Mouse (Mus musculus): ENCODE results near the gene Spc24.

Spc24 gene

DNA sequence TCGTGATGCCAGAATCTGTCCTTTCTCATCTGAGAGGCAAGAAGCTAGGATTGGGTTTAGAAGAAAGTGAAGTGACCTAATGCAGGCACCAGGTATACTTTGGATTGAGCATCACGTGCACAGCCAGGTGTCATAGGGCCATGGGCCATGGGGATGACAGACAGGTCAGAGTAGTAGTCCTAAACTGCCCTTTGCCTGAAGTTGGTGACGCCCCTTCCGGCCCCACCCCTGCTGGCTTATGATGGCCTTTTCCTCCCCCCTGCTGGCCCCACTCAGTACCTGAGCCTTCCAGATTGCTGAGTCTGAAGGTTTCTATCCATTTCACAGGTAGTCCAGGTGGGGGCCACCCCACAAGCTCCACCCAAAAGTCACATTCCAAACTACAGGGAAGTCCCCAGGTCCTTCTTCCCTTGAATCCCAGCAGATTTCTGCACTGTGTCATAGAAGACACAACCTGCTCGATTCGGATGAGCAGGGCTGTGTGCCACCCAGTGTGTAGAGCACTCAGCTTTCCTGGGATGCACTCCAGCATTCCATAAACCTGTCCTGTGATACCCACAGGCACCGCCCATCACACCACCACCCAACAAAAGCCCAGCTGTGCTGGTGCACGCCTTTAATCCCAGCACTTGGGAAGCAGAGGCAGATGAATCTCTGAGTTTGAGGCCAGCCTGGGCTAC, 53.4 kb downstream of the Spc24 start:
- no peak for DNase-seq

DNA sequence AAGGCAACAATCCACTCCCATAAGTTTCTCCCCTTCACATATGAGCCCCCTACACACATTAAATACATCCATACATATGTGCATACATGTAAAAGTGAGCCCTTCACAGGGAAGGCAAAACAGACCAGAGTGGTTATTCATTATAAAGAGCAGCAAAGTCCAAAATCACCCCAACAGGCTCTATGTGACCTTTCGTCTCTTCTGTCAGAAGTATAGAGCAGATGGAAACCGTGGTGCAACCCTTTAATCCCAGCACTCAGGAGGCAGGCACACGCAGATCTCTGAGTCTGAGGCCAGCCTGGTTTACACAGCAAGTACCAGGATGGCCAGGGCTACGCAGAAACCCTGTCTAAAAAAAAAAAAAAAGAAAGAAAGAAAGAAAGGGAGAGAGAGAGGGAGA, 54.0 kb downstream of the Spc24 start:
- no peak for DNase-seq

Measured in cerebellum, postnatal 25 days (tissue).